Mouse (Mus musculus) heart, postnatal 0 days (tissue): ENCODE results near the gene Map2k5.

Experiments
- CTCF ChIP-seq: IDR thresholded peaks from 2 replicates; pipeline ENCODE4 v1.5.1; 2016; ENCODE audit warnings: antibody characterized with exemption, control low read depth, low read depth
- EP300 ChIP-seq: IDR thresholded peaks from 2 replicates; pipeline ENCODE4 v1.6.1; 2016; ENCODE audit warnings: antibody characterized with exemption, low read depth

GRCm38 (mm10) chr9:63151949-63152348, 225.8 kb downstream of the Map2k5 start:
- TF ChIP-seq CTCF, result no peak
- no peak for TF ChIP-seq EP300
